Mouse (Mus musculus): ENCODE measurements around the gene Zic5.
A peak's percentile ranks its signal among the peaks of the same experiment; 100 is the strongest.

Zic5 gene

GRCm38 (mm10) chr14:122464763-122465741 is at the start of gene Zic5:
Gene Zic5, minus strand, starts transcription at chr14:122465677.
- DNase-seq (ENCODE audit: extremely low read depth, low read depth) = peak; percentile 82

- DNase-seq (ENCODE audit: extremely low read depth, low read depth) = no peak
These were observed 48.1 kb upstream of the Zic5 start for GRCm38 (mm10) chr14:122513511-122514036.

DNA sequence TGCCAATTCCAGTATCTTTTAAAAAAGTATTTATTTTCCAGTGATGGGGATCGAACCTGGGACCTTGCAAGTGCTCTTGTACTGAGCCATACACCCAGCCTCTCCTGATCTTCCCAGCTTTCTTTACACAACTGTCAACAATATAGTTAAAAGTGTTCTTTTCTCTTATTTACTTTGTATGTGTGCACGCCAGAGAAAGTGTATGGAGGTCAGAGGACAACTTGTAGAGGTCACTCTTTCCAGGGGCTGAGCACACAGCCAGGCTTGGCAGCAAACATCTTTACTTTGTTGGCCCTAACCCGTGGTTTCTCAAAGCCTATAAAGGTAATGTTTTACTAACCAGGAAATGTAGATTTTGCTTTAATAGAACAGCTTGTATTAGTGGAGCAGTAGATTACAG is 46.0 kb upstream of the Zic5 start:
- DNase-seq (ENCODE audit: extremely low read depth, low read depth) = no peak

DNA sequence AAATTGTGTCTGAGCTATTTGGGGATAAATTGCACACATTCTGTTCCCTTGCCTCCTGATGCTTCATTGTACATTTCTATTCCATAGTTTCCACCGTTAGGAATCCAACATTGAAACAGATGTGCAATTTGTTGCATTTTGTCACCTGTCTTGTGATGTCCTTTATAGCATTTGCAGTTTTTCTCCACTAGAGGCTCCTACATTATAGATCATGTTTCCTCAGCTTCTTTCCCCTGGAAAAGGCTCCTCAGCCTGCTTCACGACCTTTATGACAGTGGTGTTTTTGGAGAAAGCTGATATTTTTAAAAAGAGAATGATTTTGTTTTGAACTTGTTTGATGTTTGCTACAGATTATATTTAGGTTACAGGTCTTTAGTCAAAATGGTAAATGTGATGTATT is 43.6 kb upstream of the Zic5 start:
- no peak for DNase-seq (ENCODE audit: extremely low read depth, low read depth)

DNA sequence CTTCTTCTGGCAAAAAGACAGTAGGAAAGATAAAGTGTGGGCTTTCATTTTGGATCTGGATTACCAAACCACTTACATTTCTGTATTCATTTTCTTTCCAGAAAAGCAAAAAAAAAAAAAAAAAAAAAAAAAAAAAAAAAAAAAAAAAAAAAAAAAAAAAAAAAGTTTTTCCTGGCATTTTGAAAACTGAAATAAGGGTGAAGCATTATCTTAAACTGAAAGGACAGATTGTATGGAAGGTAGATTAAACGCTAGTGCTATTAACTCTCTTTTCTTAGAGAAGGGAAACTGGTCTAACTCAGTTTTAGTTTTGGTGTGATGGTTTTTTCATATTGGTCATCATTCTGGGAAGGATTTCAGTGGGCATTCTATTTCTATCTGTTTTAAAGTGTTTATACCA is 26.5 kb upstream of the Zic5 start:
- DNase-seq (ENCODE audit: extremely low read depth, low read depth) = no peak

DNA sequence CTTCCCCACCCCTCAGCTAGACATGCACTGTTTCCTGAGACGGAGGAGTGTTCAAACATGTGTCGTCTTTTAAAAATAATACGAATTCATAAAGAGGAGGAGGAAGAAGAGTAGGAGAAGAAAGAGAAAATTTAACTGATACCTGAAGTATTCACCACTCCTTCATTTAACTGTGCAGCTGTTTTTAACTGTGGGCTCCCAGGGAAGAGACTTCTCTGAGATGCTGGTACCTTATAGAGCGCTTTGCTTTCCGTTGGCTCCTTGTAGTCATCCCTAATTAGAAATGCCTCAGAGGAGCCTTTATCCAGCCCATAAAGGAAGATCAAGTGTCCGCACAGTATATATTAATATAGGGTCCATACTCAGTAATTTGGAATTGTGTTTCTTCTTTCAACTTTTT is 26.0 kb upstream of the Zic5 start:
- DNase-seq (ENCODE audit: extremely low read depth, low read depth) = no peak

- no peak for DNase-seq (ENCODE audit: extremely low read depth, low read depth)
These were observed 25.2 kb upstream of the Zic5 start, which contains the start of gene Gm10837 for GRCm38 (mm10) chr14:122490441-122491328. Gene Gm10837, plus strand, starts transcription at chr14:122490586.

DNA sequence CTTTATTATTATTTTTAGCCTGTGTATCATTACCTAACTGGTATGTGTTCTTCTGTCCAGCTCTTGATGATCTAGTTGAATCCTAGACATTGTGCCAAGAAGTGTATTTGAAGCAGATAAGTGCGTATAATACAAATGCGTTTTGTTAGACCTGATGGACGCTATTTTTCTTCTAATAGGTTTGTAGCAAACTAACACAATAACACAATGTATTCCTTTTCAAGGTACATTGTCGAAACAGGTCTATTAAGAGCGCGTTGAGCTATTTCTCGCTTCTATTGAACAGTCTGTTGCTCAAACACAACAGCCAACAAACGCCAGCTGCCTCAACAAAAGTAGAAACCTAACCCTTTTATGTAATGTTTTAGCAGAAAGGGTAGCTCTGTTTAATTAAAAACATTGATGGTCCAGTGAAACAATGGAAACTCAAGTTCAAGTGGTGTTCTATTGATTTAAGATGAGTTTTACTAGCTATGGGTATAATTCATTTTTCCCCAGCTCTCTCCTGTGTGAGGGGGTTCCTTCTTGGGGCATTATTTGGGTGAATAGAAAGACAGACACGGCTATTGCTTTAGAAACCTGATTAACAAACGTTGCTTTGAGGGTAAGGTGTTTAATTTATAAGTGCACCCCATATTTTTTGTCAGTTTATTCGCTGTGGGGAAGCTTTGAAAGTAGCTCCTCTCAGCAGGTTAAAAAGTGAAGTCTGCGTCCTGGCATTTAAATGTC is 24.4 kb upstream of the Zic5 start:
- DNase-seq (ENCODE audit: extremely low read depth, low read depth) = no peak

- DNase-seq (ENCODE audit: extremely low read depth, low read depth) = no peak
These were observed 23.6 kb upstream of the Zic5 start for GRCm38 (mm10) chr14:122489041-122489440.

- no peak for DNase-seq (ENCODE audit: extremely low read depth, low read depth)
These were observed 21.9 kb upstream of the Zic5 start for GRCm38 (mm10) chr14:122487366-122487765.

DNA sequence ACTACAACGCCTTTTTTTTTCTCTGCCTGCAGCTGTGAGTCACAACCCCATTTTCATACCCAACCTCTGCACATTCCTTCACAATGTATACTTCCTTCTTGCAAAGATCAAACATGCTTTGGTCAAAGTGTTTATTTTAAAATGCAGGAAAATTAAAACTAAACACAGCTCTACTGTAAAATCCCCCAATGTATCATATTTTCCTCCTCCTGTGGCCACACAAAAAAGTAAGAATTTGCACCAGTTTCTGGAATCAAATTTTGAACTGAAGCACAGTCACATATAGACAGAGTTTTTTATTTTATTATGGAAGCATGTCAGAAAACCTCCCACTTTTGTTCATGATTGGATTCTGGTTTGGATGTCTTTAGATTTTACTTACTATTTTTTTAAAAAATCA is 21.1 kb upstream of the Zic5 start:
- no peak for DNase-seq (ENCODE audit: extremely low read depth, low read depth)

GRCm38 (mm10) chr14:122485635-122486181 is 20.2 kb upstream of the Zic5 start:
- no peak for DNase-seq (ENCODE audit: extremely low read depth, low read depth)

DNA sequence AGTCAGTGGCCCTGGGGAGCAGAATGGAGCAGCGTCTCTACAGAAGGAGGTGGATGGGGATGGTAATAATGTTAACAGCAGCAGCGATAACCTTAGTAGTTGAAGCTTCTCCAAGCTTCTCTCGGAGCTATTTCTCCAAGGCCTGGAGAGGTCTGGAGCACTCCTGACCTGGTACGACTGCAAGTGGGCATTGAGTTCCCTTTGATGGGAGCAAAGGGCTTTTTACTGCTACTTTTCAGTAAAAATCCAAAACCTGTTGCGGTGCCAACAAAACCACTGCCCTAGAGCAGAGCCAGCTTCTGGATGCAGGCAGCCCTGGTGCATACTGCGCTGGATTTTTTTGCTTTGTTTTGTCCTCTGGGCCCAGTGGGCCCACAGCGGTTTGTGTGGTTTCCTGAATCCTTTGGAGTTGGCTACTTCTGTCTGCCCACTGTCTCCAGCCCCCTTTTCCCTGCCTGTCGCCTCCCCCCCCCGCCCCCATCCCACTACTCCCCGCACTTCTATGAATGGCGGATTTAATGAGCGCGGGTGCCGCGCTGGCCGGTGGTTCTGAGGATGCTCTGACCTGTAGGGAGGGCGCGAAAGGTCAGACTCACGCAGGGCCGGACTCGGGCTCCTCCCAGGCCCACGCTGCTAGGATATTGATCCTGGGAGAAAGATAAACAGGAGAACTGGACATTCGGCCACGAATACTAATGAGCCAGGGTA is 19.5 kb upstream of the Zic5 start:
- DNase-seq (ENCODE audit: extremely low read depth, low read depth) = no peak

DNA sequence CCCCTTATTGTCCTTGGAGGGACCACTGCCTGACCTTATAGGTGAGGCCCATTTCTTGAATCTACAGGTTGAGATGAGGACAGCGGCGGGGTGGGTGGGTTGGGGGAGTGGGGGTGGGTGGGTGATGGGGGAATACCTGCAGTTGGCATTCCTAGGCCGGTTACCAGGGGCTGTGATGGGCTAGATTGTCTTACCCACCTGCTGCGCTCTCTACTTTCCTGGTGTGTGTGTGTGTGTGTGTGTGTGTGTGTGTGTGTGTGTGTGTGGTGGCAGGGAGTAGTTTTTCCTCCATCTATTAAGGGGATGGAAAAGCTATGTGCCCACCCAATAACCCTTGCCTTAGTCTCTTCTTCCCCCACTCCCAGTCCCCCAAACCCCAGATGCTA is 19.0 kb upstream of the Zic5 start:
- DNase-seq (ENCODE audit: extremely low read depth, low read depth) = no peak

GRCm38 (mm10) chr14:122483556-122484421 is 18.3 kb upstream of the Zic5 start:
- DNase-seq (ENCODE audit: extremely low read depth, low read depth) = no peak

DNA sequence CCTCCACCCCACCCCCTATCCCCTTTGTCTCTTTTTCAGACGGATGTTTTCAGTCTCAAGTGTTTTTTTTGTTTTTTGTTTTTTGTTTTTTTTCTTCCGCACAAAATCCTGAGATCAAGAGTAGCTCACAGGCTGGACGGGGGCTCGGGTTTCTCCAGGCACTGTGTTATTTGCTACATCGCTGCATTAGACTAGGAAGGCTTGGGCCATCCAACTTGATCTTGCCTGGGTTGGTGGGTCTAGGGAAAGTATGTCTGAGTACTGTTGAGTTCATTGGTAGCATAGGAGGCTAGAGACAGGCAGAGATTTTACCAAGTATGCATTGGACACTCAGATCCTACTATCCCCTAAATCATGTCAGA is 17.5 kb upstream of the Zic5 start:
- no peak for DNase-seq (ENCODE audit: extremely low read depth, low read depth)

- DNase-seq (ENCODE audit: extremely low read depth, low read depth) = no peak
These were observed 16.9 kb upstream of the Zic5 start for GRCm38 (mm10) chr14:122482081-122483023.

DNA sequence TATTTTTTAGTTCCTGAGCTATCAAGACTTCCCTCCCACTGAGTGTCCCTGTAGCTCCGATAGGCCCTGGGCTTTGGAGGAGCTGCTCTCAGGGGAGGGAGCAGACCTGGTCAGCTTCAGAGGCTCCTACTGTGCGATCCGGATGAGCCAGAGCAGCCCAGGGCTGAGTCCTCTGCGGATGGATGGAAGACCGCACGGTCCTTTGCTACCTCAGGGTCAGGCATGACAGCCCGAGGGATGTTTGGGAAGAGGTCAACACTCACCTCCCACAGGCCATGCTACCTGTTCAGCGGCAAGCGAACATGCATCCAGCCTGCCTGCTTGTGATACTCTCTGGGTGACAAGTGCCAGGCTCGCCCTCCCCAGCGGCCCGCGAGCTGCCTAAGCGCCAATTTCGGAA is 15.7 kb upstream of the Zic5 start:
- DNase-seq (ENCODE audit: extremely low read depth, low read depth) = no peak
